Mouse (Mus musculus) ovary, adult 2 months (tissue): ENCODE data around the gene Fxn. TPM values are rescaled to one million over a fixed set of nuclear protein-coding genes. Genes with fewer than 3 reads are reported as not detected.

Experiments
- polyA plus RNA-seq: library from polyadenylated mRNA; depleted of rRNA; stranded (reverse); fragments of >200 nt; gene quantifications from 2 replicates; pipeline ENCODE4 v1.2.3, GENCODE M21; 2012; rRNA removed

Gene Fxn
- polyA plus RNA-seq, result 17.1 and 18.0 TPM in 2 replicates

GRCm38 (mm10) chr19:24280601-24281228, at the start of gene Fxn:
Fxn (minus strand) TSS chr19:24280605.

GRCm38 (mm10) chr19:24224500-24225304, 55.7 kb downstream of the Fxn start, which contains the start of gene Tjp2:
Tjp2 (minus strand) TSS chr19:24225030.

Other genes with a start within 250 kb of the Fxn start
- gene Fam189a2, start 249.6 kb downstream of the Fxn start, polyA plus RNA-seq, result 36.5 and 40.8 TPM in 2 replicates
- 23.6 and 27.6 TPM in 2 replicates for gene Tjp2, start 55.6 kb downstream of the Fxn start, polyA plus RNA-seq
- gene Fam122a, start 196.8 kb upstream of the Fxn start, polyA plus RNA-seq, result 43.2 and 57.5 TPM in 2 replicates